Mouse (Mus musculus): ENCODE measurements around the gene Tmem178b.

DNA sequence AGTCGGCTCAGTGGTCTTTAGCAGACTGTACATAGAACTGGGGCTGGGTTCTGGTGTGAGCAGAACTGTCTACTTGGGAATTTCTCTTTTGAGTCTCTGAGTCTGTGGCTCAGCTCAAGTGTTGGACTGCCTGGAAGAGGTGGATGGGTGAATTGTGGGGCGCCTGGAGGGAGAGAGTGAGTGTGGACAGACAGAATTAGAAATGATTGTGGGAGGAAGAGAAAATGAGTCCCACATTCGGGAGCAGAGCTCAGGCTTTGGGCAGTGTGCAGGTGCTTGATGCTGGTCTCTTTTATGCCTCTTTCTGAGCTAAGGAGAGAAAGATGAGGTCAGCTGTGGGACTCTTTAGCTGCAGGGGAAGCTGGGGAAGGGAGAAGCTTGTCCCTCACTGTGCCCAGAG lies 334.9 kb downstream of the Tmem178b start:
- no peak for TF ChIP-seq POLR2A (IDR thresholded peaks at IDR 0.05; ENCODE audit: low read depth, low read length)
- no peak for TF ChIP-seq CTCF (IDR thresholded peaks at IDR 0.05; ENCODE audit: extremely low read depth, insufficient read depth, insufficient read length, insufficient replicate concordance)
